Mouse (Mus musculus) C2C12 (cell line): ENCODE measurements around the gene Atf1.

Experiments
- CEBPB ChIP-seq: IDR thresholded peaks from one replicate; pipeline ENCODE4 v1.6.1; 2011; ENCODE audit warnings: low read depth, mild to moderate bottlenecking, control low read depth, moderate library complexity
- CTCF ChIP-seq: IDR thresholded peaks from one replicate; pipeline ENCODE4 v1.5.1; 2011; ENCODE audit not compliant: control insufficient read depth, insufficient read depth, insufficient read length
- FOSL1 ChIP-seq: IDR thresholded peaks from one replicate; pipeline ENCODE4 v1.8.0; 2011; ENCODE audit warnings: mild to moderate bottlenecking, low read length; ENCODE audit not compliant: poor library complexity, insufficient read depth, severe bottlenecking
- MYOG ChIP-seq: IDR thresholded peaks from one replicate; pipeline ENCODE4 v1.6.1; 2011; ENCODE audit not compliant: control insufficient read depth, insufficient read length; ENCODE audit errors: extremely low read depth
- USF1 ChIP-seq: IDR thresholded peaks from one replicate; pipeline ENCODE4 v1.6.1; 2011; ENCODE audit warnings: low read depth, mild to moderate bottlenecking, control low read depth, moderate library complexity

- TF ChIP-seq CTCF, result no peak
- TF ChIP-seq CEBPB, result no peak
- TF ChIP-seq USF1, result no peak
- TF ChIP-seq MYOG, result no peak
- no peak for TF ChIP-seq FOSL1
These were observed 49.1 kb upstream of the Atf1 start for GRCm38 (mm10) chr15:100178487-100178886.
